Mouse (Mus musculus) T-helper 2 cell (primary cell): ENCODE measurements at regions not wholly inside any gene's neighbourhood (a gene's known extent, or its start where the extent isn't known, plus 50 kb on each side); places are given as distances from the start of the nearest gene placed in this dataset.

Experiments used
- in situ Hi-C: fragments of 300-600 bp; cut with MboI, MseI; formaldehyde crosslinking; loops from one replicate; pipeline ENCODE4 v1.15.1; 2025; ENCODE audit warnings: high pct_unique_total_duplicates

DNA sequence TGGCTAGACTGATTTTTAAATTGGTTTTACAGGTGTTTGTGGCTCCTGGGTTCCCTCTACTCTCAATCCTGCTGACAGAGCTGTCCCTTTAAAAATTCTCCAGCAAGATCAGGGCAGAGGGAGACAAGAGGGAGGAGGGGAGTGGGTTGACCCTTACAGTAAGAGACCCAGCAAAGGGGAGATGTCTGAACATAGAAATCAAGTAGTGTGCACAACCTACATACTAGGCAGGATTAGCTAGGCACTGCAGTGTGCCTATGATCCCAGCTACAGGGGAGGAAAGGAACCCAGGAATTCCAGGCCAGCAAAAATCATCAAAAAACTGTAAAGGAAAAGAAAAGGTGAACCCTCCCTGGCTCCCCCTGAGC is 113.2 kb upstream of the Thy1 start:
- in situ Hi-C loops: loop anchor here (10.0 kb wide), 1 partner anchor 595 kb away; no protein-coding TSS in a partner anchor

DNA sequence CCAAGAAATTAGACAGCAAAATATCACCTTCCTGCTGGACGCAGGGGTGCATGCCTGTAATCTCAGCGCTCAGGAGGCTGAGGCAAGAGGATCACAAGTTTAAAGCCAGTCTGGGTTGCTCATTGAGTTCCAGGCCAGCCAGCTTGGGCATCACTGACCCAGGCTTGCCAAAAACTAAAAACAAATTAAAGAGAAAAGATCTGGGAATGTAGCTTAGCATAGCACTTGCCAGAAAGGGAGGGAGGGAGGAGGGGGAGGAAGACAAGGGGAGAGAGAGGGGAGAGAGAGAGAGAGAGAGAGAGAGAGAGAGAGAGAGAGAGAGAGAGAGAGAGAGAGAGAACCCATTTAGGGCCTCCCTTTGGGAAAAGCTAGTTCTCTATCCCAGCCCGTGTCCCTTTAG is 112.7 kb upstream of the Thy1 start:
- in situ Hi-C loops: loop anchor here (10.0 kb wide), 1 partner anchor 596 kb away; no protein-coding TSS in a partner anchor

DNA sequence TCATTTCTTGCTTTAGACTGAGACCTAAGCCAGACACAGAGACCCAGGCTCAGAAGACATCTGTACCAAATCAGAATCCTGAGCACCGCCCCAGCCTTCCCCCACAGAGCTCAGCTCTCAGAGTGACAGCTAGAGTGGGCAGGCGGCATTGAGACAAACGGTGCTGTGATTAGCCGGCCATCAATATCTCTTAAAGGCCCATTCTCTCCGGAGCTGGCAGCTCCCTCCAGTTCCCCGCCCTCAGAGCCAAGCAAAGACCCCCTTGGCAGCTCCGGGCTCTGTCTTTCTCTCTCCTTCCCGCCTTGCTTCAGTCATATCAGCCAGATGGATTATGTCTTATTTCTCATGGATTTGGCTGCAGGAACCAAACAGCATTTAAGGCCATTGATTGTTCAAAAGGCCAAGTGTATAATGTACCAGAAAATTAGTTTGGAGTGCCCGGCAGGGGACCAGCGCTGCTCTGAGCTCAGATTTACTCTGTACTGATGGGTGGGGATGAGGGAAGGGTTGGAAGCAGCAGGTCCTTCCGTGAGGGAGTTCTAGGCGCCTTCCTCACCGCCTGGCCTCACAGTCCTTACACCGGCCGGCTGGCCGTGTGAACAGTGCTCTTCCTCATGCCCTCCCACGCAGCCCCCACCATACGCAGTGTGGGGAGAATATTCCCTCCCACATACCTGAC is 109.0 kb upstream of the Thy1 start:
- in situ Hi-C loops: loop anchor here (10.0 kb wide), 1 partner anchor 599 kb away; no protein-coding TSS in a partner anchor

DNA sequence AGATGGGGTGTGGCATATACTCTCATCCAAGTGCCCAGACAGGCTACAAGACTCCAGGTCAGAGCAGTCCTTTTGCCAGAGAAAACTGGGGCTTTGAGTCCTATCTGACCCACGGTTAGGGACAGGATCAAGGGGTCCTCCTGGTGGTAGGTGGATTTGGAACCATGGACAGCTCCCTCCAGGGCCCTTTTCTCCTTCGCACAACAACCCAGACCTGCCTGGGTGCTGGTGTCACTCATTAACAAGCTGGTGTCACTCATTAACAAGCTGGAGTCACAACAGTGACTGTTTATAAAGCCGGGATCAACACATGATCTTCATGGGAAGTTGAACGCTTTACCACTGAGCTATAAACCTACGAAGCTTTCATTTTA is 108.5 kb upstream of the Thy1 start:
- in situ Hi-C loops: loop anchor here (10.0 kb wide), 1 partner anchor 600 kb away; no protein-coding TSS in a partner anchor

DNA sequence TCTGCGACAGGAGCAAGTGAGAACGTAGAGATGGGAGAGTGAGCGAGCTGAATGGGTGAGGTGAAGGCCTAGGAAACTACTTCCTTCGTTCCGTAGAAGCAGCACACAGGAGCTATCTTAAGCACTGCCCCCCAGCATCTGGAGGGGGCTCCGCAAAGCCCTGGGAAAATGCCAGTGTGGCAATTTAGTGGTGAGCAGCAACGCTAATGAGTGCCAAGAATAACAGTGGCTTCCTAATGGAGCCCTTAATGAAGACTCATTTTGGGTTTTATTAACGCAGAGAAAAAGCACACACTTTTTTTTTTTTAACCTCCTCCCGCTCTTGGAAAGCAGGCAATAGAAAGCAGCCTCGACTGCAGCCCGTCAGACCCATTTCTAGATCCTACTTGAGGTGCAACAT is 103.8 kb upstream of the Thy1 start:
- in situ Hi-C loops: loop anchor here (10.0 kb wide), 1 partner anchor 605 kb away; no protein-coding TSS in a partner anchor

DNA sequence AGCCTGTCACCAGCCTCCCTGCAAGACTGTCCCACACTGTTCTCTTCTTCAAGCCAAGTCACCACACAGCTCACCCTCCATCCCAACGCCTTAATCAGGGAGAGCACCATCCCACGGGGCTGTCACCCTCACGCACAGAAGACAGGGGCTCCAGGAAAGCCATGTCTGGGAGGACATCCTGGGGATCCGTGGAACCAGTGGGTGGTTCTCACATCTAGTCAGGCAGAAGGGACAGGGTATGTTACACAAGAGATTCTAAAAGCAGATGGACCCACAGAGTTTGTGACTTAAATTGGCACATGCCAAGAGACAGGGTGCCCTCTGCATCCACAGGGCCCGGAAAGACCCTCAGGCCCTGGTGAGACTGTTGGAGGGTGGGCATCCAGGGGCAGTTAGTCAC is 101.0 kb upstream of the Thy1 start:
- in situ Hi-C loops: no loop called here

DNA sequence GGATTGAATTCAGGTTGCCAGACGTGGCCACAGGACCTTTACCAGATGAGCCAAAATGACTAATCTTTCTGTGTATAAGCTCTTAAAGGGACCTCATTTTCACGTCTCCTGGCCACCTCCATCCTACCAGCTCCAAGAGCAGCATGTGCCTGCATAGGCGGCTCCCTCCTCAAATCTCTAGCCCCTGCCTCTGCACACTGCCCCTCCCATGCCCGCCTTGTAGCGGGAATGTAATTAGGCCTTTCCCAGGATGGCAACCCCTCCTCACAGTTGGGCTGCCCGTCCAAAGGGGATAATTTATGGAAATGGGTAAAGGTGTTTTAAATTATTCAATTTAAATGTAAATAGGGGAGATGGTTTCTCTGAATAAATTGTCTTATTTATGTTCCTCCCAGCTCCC is 99.7 kb upstream of the Thy1 start:
- in situ Hi-C loops: no loop called here

DNA sequence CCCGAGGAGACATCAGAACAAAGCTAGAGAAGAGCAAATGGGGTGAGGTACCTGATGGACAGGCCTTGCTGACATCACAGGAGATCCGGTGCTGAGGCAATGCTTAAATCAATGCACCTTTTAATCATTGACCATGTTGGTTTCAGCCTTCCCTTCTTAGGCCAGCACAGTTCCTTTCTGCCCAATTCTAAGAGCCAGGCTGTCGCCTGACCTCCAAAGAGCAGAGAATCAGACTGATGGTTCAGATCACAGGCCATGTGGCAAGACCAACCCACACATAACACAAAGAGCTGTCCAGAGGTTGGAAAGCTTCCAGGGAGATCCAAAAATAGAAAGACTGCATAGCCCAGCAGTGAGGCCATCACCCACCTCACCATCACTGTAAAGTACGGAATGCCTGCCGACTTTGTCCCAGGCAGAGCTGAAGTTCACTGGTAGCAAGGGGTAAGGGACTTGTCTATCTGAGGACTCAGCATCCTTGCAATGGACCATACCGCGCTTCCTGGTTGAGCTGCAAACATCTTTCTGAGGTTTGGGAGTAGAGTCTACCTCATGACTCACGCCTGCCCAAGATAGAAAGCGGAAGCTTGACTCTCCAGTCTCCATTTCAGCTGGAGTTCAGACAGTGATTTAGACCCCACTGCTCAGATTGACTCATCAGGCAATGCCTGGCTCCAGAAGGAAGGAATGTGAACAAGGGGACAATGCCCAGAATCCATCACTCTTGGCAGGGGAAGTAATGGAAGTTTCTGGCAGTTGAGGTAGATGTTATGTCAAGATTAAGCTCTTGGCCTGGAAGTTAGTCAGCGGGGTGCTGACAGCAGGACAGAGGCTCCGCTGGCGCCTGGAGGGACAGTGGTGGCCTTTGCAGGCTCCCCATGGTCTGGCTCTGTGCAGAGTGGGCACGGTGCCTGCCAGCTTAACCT is 98.1 kb upstream of the Thy1 start:
- in situ Hi-C loops: no loop called here

DNA sequence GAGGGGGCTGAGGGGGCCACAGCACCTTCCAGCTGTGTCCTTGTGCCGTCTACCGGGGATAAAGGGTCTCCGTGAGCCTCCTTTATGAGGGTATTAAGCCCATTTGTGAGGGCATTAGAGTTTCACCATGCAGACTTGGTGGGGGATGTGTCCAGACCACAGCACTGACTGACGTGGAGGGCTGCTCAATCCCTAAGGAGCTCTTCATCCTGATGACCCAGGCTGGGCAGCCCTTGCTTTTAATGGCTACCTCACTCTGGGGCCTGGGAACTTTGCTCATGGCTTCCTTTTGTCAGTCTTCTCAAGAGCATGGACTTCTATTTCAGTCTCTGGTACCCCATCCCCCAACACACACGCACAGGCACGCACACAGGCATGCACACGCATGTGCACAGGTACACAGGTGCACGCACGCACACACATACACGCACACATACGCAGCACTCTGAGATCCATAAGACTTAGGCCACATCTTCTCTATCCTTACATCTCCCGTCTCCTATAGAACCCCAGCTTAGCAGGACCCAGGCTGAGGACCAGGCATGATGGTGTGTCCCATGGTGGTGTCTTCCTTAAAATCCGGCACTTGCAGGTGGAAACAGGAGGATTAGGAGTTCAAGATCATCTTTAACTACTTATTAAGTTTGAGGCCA is 97.1 kb upstream of the Thy1 start:
- in situ Hi-C loops: no loop called here

DNA sequence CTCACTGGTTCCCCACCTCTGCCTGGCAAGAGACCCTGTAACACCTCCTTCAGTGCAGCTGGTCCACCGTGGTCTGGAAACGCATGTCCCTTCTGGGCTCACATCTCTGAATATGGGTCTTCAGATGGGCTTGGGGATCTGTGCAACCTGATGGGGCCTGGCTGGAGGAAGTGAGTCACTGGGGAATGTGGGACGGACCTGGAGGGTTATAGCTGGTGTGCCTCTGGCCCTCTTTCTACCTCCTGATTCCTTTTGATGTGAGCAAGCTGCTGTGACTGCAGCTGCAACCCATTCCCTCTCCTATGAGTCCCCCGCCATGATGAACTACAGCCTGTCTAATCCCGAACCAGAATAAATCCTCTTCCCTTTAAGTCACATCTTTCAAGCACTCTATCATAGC is 96.1 kb upstream of the Thy1 start:
- in situ Hi-C loops: no loop called here

DNA sequence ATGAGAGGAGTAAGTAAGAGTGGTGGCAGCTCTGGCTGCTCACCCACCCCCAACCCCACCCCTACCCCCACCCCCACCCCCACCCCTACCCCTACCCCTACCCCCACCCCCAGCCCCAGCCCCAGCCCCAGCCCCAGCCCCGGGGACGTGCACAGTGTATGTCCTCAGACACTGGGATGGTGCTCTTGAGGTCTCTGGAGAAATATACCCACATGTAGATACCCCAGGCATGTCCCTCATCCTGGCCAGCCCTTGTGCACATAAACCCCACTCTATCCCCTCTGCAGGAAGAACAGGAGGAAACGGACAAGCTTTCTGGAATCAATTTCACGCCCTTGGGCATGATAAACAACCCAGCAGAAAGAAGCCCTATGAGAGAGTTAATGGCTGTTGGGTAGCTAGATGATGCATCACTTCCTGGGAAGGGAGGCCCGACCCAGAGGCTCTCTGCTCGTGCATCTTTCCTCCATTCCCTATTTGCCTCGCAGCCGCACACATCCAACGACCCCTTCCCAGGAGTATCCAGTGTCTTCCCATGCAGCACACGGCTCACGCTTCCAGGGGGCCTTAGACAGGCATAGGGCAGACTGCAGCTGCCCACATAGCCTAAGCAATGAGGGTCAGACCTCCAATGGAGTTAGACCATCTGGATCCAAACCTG is 95.6 kb upstream of the Thy1 start:
- in situ Hi-C loops: no loop called here

DNA sequence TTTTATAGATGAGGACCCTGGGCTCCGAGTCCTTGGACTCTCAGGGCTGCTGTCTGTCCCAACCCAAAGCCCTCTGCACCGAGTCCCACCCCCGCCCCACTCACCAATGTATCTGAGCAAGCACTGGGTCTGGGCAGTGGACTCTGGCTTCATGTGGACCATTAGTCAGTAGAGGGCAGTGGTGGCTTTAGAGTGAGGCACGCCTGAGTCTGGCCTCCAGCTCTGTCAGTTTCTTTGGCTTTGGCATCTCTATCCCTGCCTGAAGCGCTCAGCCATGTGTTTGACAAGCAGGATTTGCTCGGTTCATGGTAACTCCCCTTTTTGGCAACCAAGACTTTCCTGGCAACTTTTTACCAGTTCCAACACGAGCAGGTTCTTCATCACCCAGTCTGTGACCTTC is 90.1 kb upstream of the Thy1 start:
- in situ Hi-C loops: no loop called here

DNA sequence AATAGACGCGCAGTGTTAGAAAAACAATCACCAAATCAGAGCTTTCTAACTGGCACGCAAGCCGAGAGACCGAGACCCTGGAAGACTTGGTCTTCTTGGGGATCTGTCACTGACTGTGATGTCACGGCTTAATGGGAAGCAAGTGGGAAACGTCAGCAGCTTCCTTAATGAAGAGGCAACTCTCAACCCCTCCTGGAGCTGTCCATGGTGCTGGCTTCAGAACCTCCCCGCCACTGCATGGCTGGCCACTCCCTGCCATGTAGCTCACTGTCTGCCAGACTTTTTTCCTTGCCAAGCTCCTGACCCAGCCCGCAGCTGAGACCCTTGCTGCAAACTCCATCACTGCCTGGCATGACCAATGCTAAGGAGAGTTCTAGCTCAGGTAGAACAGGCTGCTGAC is 83.6 kb upstream of the Thy1 start:
- in situ Hi-C loops: no loop called here

DNA sequence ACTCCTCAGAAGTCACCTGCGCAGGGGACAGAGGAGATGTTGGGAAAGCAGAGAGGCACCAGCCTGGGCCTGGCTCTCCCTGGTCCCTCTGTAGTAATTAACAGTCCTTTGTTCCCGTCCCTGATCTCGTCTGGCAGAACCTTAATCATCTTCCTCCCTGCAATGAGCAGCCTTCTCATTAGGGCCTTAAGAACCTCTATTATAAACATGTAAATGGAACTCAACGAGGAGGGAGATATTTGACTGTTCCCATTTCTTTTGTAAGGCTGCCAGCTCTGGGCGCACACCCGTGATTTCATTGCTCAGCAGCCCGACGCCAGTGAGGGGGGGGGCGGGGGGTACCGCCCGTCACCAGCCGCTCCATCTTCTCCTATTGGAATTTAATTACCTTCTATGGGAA is 81.8 kb upstream of the Thy1 start:
- in situ Hi-C loops: no loop called here

DNA sequence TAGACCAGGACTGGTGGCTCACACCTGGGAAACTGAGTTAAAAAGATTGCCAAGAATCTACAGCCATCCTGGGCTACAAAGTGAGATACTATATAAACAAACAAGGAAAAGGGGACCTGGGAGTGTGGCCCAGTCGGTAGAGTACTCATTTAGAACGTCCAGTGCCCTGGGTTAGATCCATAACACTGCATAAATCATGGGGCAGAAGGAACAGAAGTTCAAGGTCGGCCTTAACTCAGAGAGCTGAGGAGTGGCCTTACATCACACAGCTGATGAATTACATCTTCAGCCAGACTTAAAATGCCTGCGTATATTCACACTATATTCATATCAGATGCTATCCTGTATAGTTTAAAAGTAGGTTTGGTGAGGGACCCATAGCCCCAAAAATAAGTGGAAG is 78.0 kb upstream of the Thy1 start:
- in situ Hi-C loops: no loop called here

DNA sequence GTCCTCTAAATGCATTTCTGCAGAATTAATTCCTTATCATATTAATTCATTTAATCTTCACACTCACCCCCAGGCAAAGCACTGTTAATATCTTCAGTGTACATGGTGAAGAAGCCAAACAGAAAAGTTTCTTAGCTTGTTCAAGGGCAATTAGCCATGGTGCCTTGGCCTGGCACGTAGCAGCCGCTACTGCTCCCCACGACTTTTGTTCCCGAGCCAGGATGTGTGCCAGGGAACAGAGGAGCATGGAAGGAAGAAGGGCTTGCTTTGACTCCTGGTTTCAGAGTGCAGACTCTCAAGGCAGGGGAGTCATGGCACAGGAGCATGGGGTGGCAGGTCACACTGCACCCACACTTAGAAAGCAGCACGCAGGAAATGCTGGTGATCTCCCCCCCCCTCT is 77.4 kb upstream of the Thy1 start:
- in situ Hi-C loops: no loop called here

DNA sequence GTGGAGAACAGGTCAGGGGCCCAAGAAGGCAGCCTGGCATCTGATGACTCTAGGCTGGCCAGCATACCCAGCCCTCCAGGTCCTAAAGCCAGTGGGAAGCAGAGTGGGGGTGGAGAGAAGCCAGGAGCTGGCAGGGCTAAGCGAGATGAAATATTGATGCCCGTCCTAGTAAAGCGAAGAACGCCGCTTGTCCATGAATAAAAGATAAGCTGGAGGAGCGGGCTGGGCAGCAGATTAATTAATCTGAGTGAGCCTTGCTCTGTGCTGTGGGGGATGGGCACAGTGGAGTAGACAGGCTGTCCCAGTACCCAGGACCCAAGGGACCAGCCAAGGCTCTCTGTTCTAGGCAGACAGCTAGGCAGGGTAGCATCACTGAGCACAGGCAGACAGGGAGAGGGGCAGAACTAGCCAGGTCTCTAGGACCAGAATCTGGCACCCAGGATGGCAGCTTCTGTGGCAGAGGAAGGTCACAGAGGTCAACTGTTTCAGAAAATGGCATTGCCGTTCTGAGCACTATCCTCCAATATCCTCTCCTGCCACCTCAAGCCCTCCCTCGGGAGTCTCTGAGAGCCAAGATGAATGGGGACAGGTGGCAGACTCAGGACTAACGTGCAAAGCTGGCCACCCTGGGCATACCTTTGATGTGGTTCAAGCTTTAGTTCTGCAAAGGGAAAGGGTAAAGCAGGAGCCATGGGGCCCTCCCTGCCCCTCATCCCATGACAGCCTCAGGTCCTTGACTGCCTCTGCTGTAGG is 73.0 kb upstream of the Thy1 start:
- in situ Hi-C loops: no loop called here

DNA sequence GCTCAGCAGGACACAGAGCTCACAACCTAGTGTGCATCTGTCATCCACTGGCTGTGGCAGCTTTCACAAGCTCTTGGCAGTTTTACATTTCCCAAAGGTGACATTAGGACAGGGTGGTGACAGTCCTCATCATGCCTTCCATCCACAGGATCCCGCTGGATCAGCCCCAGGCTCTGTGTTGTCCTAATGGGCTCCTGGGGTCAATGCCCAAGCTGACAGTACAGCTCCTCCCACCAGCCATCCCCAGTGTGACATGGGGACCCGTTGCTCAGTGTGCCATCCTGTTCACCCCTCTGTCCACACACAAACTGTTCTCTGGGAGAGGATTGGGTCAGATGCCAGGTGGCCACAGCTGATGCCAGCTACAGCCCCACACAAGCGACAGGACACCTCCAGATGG is 72.3 kb upstream of the Thy1 start:
- in situ Hi-C loops: no loop called here

DNA sequence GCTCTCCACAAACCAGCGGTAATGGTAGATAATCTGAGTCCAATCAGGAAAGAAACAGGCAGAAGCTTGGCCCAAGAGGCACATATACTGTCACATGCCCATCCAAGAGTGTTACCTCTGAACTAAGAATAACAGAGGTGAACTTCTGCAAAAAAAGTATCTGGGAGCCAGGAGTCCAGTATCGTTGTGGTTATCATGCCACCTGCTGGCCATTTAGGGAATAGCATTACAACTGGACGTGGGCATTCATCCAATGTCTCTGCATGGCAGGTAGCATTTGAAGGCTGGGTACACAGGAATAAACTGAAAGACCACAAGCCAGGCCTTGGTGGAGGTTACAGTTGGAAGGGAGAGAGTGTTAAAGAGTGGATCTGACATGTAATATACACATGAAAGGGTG is 70.9 kb upstream of the Thy1 start:
- in situ Hi-C loops: no loop called here

DNA sequence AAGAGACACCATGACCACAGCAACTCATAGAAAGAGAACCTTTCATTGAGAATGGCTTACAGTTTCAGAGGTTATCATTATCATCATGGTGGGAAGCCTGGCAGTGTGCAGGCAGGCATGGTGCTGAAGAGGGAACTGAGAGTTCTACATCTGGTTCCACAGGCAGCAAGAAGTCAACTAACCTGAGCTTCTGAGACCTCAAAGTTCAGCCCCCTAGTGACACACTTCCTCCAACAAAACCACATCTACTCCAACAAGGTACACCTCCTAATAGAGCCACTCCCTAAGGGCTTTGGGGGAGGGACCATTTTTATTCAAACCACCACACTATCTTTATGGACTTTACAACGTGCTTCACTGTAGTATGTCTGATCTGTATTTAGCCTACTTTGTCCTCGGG is 67.8 kb upstream of the Thy1 start:
- in situ Hi-C loops: no loop called here

DNA sequence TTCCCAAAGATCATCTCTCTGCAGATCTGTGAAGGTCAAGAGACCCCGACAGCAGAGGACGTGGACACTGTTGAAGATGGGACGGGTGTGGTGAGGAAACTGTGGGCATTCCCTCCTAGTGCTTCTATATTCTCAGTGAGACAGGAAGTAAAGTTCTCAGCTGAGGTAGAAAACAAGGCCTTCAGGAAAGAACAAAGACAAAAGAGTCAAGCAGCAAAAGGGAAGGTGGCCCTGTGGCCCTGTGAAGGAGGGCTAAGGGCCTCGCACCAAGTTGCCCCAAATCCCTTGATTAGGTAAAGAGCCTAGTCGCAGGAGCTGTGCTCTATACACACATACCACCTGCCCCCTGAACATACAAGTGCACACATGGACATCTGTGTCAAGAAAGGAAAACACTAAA is 66.8 kb upstream of the Thy1 start:
- in situ Hi-C loops: no loop called here
